Mouse (Mus musculus) kidney, postnatal 36 days (tissue): ENCODE results near the gene Kif18a.
A peak's percentile ranks its signal among the peaks of the same experiment; 100 is the strongest.

Experiments
- DNase-seq, 2 experiments: peaks; one replicate each; pipeline ENCODE4 v3.0.0; 2021 to 2022; ENCODE audit warnings: mixed read lengths in 2 of 2

Kif18a gene

GRCm38 (mm10) chr2:109280600-109281340, at the start of gene Kif18a, which contains the start of gene Mettl15:
Gene Kif18a (plus strand): TSS chr2:109280738.
Gene Mettl15 (minus strand): TSS chr2:109280748.
- DNase-seq, result peak; percentile 97 to 98

- no peak for DNase-seq
Observed at GRCm38 (mm10) chr2:109233876-109234275, 46.7 kb upstream of the Kif18a start.

GRCm38 (mm10) chr2:109235741-109236140, 44.8 kb upstream of the Kif18a start:
- DNase-seq, result no peak

GRCm38 (mm10) chr2:109241947-109242346, 38.6 kb upstream of the Kif18a start:
- DNase-seq, result no peak

- DNase-seq, result no peak
Observed at GRCm38 (mm10) chr2:109262779-109263178, 17.8 kb upstream of the Kif18a start.

GRCm38 (mm10) chr2:109273098-109273497, 7.4 kb upstream of the Kif18a start:
- DNase-seq, result no peak

GRCm38 (mm10) chr2:109277593-109277992, 2.9 kb upstream of the Kif18a start:
- peak in 1 of 2 experiments; percentile 2 for DNase-seq

- DNase-seq, result peak; percentile 59 to 69
Observed at GRCm38 (mm10) chr2:109278036-109278435, 2.5 kb upstream of the Kif18a start.

GRCm38 (mm10) chr2:109280272-109280599, 302 bp upstream of the Kif18a start:
- DNase-seq, result no peak

GRCm38 (mm10) chr2:109281341-109281690, 778 bp downstream of the Kif18a start:
- no peak for DNase-seq

- DNase-seq, result no peak
Observed at GRCm38 (mm10) chr2:109284121-109284520, 3.6 kb downstream of the Kif18a start.

- no peak for DNase-seq
Observed at GRCm38 (mm10) chr2:109289327-109289726, 8.8 kb downstream of the Kif18a start.

- DNase-seq, result no peak
Observed at GRCm38 (mm10) chr2:109296264-109296663, 15.7 kb downstream of the Kif18a start.

- no peak for DNase-seq
Observed at GRCm38 (mm10) chr2:109298160-109298559, 17.6 kb downstream of the Kif18a start.

GRCm38 (mm10) chr2:109302234-109302633, 21.7 kb downstream of the Kif18a start:
- DNase-seq, result no peak

- DNase-seq, result no peak
Observed at GRCm38 (mm10) chr2:109303638-109304037, 23.1 kb downstream of the Kif18a start.

- no peak for DNase-seq
Observed at GRCm38 (mm10) chr2:109311369-109311768, 30.8 kb downstream of the Kif18a start.

GRCm38 (mm10) chr2:109331807-109332206, 51.3 kb downstream of the Kif18a start:
- DNase-seq, result no peak

- DNase-seq, result no peak
Observed at GRCm38 (mm10) chr2:109334237-109334636, 53.7 kb downstream of the Kif18a start.

GRCm38 (mm10) chr2:109335765-109336164, 55.2 kb downstream of the Kif18a start:
- DNase-seq, result no peak

- DNase-seq, result no peak
Observed at GRCm38 (mm10) chr2:109345386-109345785, 64.8 kb downstream of the Kif18a start.

GRCm38 (mm10) chr2:109348742-109349141, 68.2 kb downstream of the Kif18a start:
- DNase-seq, result no peak

GRCm38 (mm10) chr2:109358456-109359141, 78.1 kb downstream of the Kif18a start:
- DNase-seq, result no peak

GRCm38 (mm10) chr2:109365962-109366361, 85.4 kb downstream of the Kif18a start:
- DNase-seq, result no peak
